Mouse (Mus musculus) limb, embryonic 12.5 days (tissue): ENCODE measurements at regions not wholly inside any gene's neighbourhood (a gene's known extent, or its start where the extent isn't known, plus 50 kb on each side); places are given as distances from the start of the nearest gene placed in this dataset.

Experiments used
- ATAC-seq: fragments of 200-750 bp; cut with Nextera tagmentation; 2 replicates; pipeline ENCODE4 v1.8.0; 2017; ENCODE audit warnings: low read depth, moderate TSS enrichment; ENCODE audit not compliant: insufficient number of reproducible peaks, insufficient read depth, low FRiP score, low TSS enrichment
- H3K27ac ChIP-seq: fragments of 300-500 bp; sonication (generic); 2 replicates; pipeline ENCODE4 v1.5.1; 2016; ENCODE audit warnings: mild to moderate bottlenecking, moderate library complexity
- H3K27me3 ChIP-seq: fragments of 300-500 bp; sonication (generic); 2 replicates; pipeline ENCODE4 v1.6.1; 2016; ENCODE audit warnings: mild to moderate bottlenecking, moderate library complexity
- H3K36me3 ChIP-seq: fragments of 300-500 bp; sonication (generic); 2 replicates; pipeline ENCODE4 v1.6.1; 2016; ENCODE audit warnings: mild to moderate bottlenecking, moderate library complexity
- H3K4me1 ChIP-seq: fragments of 300-500 bp; sonication (generic); replicated peaks from 2 replicates; pipeline ENCODE4 v1.6.1; 2016
- H3K4me2 ChIP-seq: fragments of 300-500 bp; sonication (generic); 2 replicates; pipeline ENCODE4 v1.6.1; 2016; ENCODE audit warnings: mild to moderate bottlenecking, moderate library complexity
- H3K4me3 ChIP-seq: fragments of 300-500 bp; sonication (generic); replicated peaks from 2 replicates; pipeline ENCODE4 v1.5.1; 2016; ENCODE audit warnings: mild to moderate bottlenecking
- H3K9ac ChIP-seq: fragments of 300-500 bp; sonication (generic); replicated peaks from 2 replicates; pipeline ENCODE4 v1.6.1; 2016; ENCODE audit warnings: mild to moderate bottlenecking, moderate library complexity
- H3K9me3 ChIP-seq: fragments of 300-500 bp; sonication (generic); 2 replicates; pipeline ENCODE4 v1.6.1; 2016; ENCODE audit warnings: mild to moderate bottlenecking, moderate library complexity
- WGBS: fragments of 180-500 bp; shearing (Covaris S2); methylation state at CpG from one replicate; pipeline ENCODE4 v1.1.7; 2016; 5-methylcytosine and 5-hydroxymethylcytosine counted together

- Histone ChIP-seq H3K36me3 (no peaks in the 10 kb centered on the region), H3K4me3 (no peak overlapping the region), H3K4me1 (peaks cover 15% of the 10 kb centered on the region), H3K9ac (no peak overlapping the region), H3K27me3 (no peaks in the 10 kb centered on the region), H3K4me2 (no peak overlapping the region), H3K9me3 (no peaks in the 10 kb centered on the region), H3K27ac (peak overlapping the region; percentile 69)
- WGBS: 47% methylated on average over 10 of the region's 10 CpGs
- peak; percentile 39; the same call in 1 of the 2 replicates for ATAC-seq
Observed at GRCm38 (mm10) chr3:51089036-51089669, 135.1 kb upstream of the Noct start.

DNA sequence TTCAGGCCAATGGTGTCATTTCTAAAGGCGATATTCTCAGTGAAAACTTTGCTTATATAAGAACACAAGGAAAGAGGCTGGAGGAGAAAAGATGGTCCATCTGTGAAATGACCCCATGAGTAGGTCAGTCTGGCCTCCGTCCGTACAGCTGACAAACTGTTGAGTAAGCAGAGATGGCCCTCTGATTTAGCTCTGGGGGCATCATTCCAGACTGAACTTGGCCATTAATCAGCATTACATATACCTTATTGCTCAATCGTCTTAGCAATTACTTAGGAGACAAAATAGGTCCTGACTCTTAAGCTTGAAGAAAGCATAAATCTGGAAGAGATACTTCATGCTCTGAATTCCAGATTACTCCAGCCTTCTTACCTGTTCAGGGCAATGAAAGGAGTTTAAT is 132.8 kb upstream of the Noct start:
- no peaks in the 10 kb centered on the region for H3K36me3 ChIP-seq
- peaks cover 14% of the 10 kb centered on the region for H3K4me1 ChIP-seq
- no peak for ATAC-seq
- H3K27me3 ChIP-seq: no peaks in the 10 kb centered on the region
- H3K9me3 ChIP-seq: no peaks in the 10 kb centered on the region
- no peak overlapping the region for H3K4me2 ChIP-seq
- no peak overlapping the region for H3K27ac ChIP-seq
- 75% methylated on average over 4 of the region's 4 CpGs for WGBS
- no peak overlapping the region for H3K9ac ChIP-seq
- no peak overlapping the region for H3K4me3 ChIP-seq

- Histone ChIP-seq H3K4me3 (no peak overlapping the region), H3K27me3 (no peaks in the 10 kb centered on the region), H3K27ac (no peak overlapping the region), H3K4me1 (peaks cover 16% of the 10 kb centered on the region), H3K9ac (no peak overlapping the region), H3K36me3 (no peaks in the 10 kb centered on the region), H3K9me3 (no peaks in the 10 kb centered on the region), H3K4me2 (no peak overlapping the region)
- ATAC-seq: no peak
- WGBS: 81% methylated on average over 12 of the region's 12 CpGs
Observed at GRCm38 (mm10) chr3:51092079-51093028, 131.9 kb upstream of the Noct start.

DNA sequence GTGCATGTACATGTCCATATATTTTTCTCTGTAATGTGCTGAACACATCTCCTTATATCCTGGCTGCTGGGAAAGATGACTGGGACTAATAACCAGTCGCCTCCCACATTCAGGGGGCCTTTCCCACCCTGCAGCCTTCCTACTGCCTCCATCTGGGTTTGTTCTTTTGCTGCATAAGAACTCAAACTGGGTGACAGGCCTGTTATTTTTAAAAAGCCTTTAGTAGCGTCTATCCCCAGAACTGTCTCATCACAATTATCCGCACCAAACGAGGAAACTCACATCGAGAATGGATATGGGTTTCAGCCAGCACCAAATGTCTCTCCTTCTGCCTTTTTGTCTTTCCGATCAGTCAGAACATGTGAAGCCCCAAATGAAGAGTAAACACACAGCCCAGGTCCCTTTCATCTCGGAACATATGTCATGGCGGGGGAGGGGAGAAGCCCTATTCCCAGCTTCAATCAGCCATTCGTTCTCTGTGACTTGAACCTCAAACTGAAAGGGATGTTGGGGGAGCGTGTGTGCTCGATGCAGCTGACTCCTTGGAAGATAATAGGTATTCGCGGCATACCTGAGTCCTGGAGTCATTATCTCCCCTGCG is 128.3 kb upstream of the Noct start:
- Histone ChIP-seq H3K4me2 (0 out of 2 replicates have a peak overlapping the region, but pooled peaks have one; percentile 10), H3K36me3 (no peaks in the 10 kb centered on the region), H3K9me3 (peaks cover 6% of the 10 kb centered on the region; the same call in 1 of the 2 replicates), H3K4me3 (no peak overlapping the region), H3K9ac (no peak overlapping the region), H3K4me1 (peaks cover 8% of the 10 kb centered on the region), H3K27ac (no peak overlapping the region), H3K27me3 (no peaks in the 10 kb centered on the region)
- ATAC-seq: no peak
- WGBS: 21% methylated on average over 14 of the region's 14 CpGs

DNA sequence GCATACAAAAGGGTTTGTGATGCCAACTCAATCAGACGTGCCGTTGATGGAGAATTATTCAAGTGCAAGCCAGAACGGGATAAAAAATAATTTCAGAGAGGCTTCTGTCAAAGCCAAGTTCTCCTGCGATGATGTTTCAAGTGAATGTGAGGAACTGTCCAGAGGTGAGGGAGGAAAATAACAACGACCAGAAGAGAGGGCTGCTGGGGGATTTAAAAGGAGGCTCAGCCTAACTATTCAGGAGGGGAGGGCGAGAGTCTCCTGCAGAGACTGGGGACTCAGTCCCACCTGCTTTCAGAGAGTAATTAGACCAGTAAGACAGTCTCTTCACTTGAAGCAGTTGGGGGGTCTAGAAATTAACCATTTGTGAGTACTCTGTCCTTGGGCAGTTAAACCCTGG is 127.7 kb upstream of the Noct start:
- WGBS: 40% methylated on average over 6 of the region's 6 CpGs
- no peak for ATAC-seq
- Histone ChIP-seq H3K4me2 (0 out of 2 replicates have a peak overlapping the region, but pooled peaks have one; percentile 10), H3K9me3 (peaks cover 6% of the 10 kb centered on the region; the same call in 1 of the 2 replicates), H3K27ac (no peak overlapping the region), H3K9ac (no peak overlapping the region), H3K4me3 (no peak overlapping the region), H3K36me3 (no peaks in the 10 kb centered on the region), H3K4me1 (peaks cover 8% of the 10 kb centered on the region), H3K27me3 (no peaks in the 10 kb centered on the region)

- H3K27ac ChIP-seq: no peak overlapping the region
- H3K4me3 ChIP-seq: no peak overlapping the region
- no peak overlapping the region for H3K9ac ChIP-seq
- H3K4me2 ChIP-seq: no peak overlapping the region
- no peaks in the 10 kb centered on the region for H3K27me3 ChIP-seq
- no peak for ATAC-seq
- 90% methylated on average over 10 of the region's 10 CpGs for WGBS
- H3K4me1 ChIP-seq: peaks cover 8% of the 10 kb centered on the region
- H3K9me3 ChIP-seq: peaks cover 6% of the 10 kb centered on the region; the same call in 1 of the 2 replicates
- H3K36me3 ChIP-seq: no peaks in the 10 kb centered on the region
Observed at GRCm38 (mm10) chr3:51097362-51097761, 126.9 kb upstream of the Noct start.

DNA sequence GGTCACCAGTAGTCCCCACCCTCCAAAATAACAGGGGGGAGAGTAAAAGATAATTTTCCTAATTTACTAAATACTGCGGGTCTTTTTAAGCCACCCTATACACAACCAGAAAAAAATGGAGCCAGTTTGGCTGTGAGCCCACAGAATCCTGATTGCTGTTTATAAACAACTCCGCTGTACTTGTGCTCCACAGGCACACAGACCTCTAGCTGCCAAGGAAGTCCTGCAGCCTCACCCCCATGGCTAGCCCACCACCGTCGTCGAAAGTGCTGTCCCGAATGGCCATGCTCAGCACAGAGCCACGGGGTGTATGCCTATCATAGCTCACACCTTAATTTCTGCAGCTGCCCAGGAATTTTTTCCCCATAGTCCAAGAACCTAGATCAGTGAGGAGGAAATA is 124.3 kb upstream of the Noct start:
- no peak for ATAC-seq
- H3K9me3 ChIP-seq: peaks cover 6% of the 10 kb centered on the region; the same call in 1 of the 2 replicates
- WGBS: 82% methylated on average over 7 of the region's 7 CpGs
- H3K4me3 ChIP-seq: no peak overlapping the region
- H3K27me3 ChIP-seq: no peaks in the 10 kb centered on the region
- H3K4me2 ChIP-seq: no peak overlapping the region
- H3K36me3 ChIP-seq: no peaks in the 10 kb centered on the region
- no peak overlapping the region for H3K27ac ChIP-seq
- H3K9ac ChIP-seq: no peak overlapping the region
- H3K4me1 ChIP-seq: peaks cover 8% of the 10 kb centered on the region

GRCm38 (mm10) chr3:51108639-51109202 is 115.5 kb upstream of the Noct start:
- Histone ChIP-seq H3K36me3 (no peaks in the 10 kb centered on the region), H3K4me2 (no peak overlapping the region), H3K4me1 (peaks cover 4% of the 10 kb centered on the region), H3K27ac (no peak overlapping the region), H3K9me3 (no peaks in the 10 kb centered on the region), H3K9ac (no peak overlapping the region), H3K4me3 (no peak overlapping the region), H3K27me3 (no peaks in the 10 kb centered on the region)
- ATAC-seq: no peak
- 35% methylated on average over 12 of the region's 12 CpGs for WGBS

GRCm38 (mm10) chr3:51111241-51111640 is 113.0 kb upstream of the Noct start:
- no peak overlapping the region for H3K9ac ChIP-seq
- H3K27me3 ChIP-seq: no peaks in the 10 kb centered on the region
- H3K4me1 ChIP-seq: peaks cover 4% of the 10 kb centered on the region
- H3K36me3 ChIP-seq: no peaks in the 10 kb centered on the region
- no peak overlapping the region for H3K4me3 ChIP-seq
- no peak overlapping the region for H3K4me2 ChIP-seq
- no peaks in the 10 kb centered on the region for H3K9me3 ChIP-seq
- ATAC-seq: no peak
- no peak overlapping the region for H3K27ac ChIP-seq
- WGBS: 93% methylated on average over 11 of the region's 11 CpGs

DNA sequence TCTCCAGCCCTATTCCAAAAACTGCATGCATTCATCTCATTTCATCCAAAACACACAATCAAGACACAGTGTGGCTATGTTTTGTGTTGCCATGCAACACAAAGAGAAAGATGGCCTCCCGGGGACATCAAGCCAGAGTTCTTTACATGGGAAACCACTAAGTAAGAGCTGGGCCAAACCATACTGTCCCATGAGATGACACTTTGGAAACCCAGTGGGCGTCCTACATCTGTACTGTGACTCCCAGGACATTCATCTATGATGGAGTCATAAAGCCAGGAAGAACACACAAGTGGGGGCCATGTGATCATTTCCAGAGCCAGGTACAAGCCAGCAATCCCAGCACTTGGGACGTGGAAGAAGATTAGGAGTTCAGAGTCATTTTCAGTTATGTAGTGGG is 111.9 kb upstream of the Noct start:
- Histone ChIP-seq H3K4me3 (no peak overlapping the region), H3K9ac (no peak overlapping the region), H3K4me1 (no peaks in the 10 kb centered on the region; the same call in 1 of the 2 replicates), H3K27me3 (no peaks in the 10 kb centered on the region), H3K4me2 (no peak overlapping the region), H3K36me3 (no peaks in the 10 kb centered on the region), H3K27ac (no peak overlapping the region), H3K9me3 (no peaks in the 10 kb centered on the region)
- 71% methylated on average over 3 of the region's 3 CpGs for WGBS
- ATAC-seq: no peak

GRCm38 (mm10) chr3:51115921-51116320 is 108.3 kb upstream of the Noct start:
- no peak for ATAC-seq
- H3K4me1 ChIP-seq: no peaks in the 10 kb centered on the region

More at GRCm38 (mm10) chr3:51115921-51116320, 108.3 kb upstream of the Noct start:
- H3K4me3 ChIP-seq: no peak overlapping the region
- no peak overlapping the region for H3K4me2 ChIP-seq
- H3K9me3 ChIP-seq: no peaks in the 10 kb centered on the region
- 82% methylated on average over 2 of the region's 2 CpGs for WGBS
- H3K9ac ChIP-seq: no peak overlapping the region
- no peaks in the 10 kb centered on the region for H3K36me3 ChIP-seq
- no peak overlapping the region for H3K27ac ChIP-seq
- H3K27me3 ChIP-seq: no peaks in the 10 kb centered on the region
